Mouse (Mus musculus): ENCODE measurements around the gene Dgkq.

GRCm38 (mm10) chr5:108658611-108659010 is 10.9 kb downstream of the Dgkq start:
- TF ChIP-seq CTCF (IDR thresholded peaks at IDR 0.05; ENCODE audit: extremely low read depth, insufficient read depth, low read length) (no peak), POLR2A (IDR thresholded peaks at IDR 0.05; ENCODE audit: extremely low read depth, insufficient read depth, low read length) (no peak)

Data from cortical plate, adult 2 months (tissue).